Mouse (Mus musculus) right cerebral cortex, postnatal 10 days (tissue): ENCODE measurements at regions not wholly inside any gene's neighbourhood (a gene's known extent, or its start where the extent isn't known, plus 50 kb on each side); places are given as distances from the start of the nearest gene placed in this dataset.
A peak's percentile ranks its signal among the peaks of the same experiment; 100 is the strongest.

ENCODE experiments used
- DNase-seq, 2 experiments: peaks; one replicate each; pipeline ENCODE4 v3.0.0; 2021; ENCODE audit warnings: low spot score in 2 of 2

GRCm38 (mm10) chr3:6532366-6532765 lies 87.9 kb downstream of the 1700008P02Rik start:
- no peak for DNase-seq

- no peak for DNase-seq
These were observed 94.3 kb downstream of the 1700008P02Rik start for GRCm38 (mm10) chr3:6525987-6526386.

GRCm38 (mm10) chr3:6525173-6525572 lies 95.1 kb downstream of the 1700008P02Rik start:
- no peak for DNase-seq

GRCm38 (mm10) chr3:6511351-6511750 lies 108.9 kb downstream of the 1700008P02Rik start:
- no peak for DNase-seq

- DNase-seq = no peak
These were observed 116.1 kb downstream of the 1700008P02Rik start for GRCm38 (mm10) chr3:6504136-6504535.

- DNase-seq = peak; percentile 17 to 22
These were observed 136.2 kb downstream of the 1700008P02Rik start for GRCm38 (mm10) chr3:6484041-6484440.

- no peak for DNase-seq
These were observed 138.6 kb downstream of the 1700008P02Rik start for GRCm38 (mm10) chr3:6481610-6482009.
